Mouse (Mus musculus): Measurements from ENCODE around the gene Cep128.

Cep128 gene

GRCm38 (mm10) chr12:91176808-91177526 lies 207.2 kb downstream of the Cep128 start:
- no peak for DNase-seq (ENCODE audit: low spot score)

DNA sequence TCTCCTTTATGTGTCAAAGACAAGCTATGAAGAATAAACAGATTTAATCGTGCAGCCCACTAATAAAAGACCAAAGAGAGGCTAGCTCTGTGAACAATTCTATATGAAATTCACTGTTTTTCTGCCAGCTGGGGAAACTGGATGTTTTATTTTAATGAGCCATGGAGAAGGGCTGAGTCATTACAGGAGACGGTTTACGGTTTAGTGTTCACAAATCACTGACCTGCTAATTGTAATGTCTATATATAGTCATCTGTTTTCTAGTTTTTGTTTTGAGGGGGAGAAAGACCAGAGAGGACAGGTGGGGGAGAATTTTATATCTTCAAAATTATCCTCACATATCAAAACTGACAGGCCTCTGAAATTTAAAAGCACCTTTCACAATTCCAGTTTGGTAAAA lies 212.6 kb downstream of the Cep128 start:
- DNase-seq (ENCODE audit: low spot score) = no peak

DNA sequence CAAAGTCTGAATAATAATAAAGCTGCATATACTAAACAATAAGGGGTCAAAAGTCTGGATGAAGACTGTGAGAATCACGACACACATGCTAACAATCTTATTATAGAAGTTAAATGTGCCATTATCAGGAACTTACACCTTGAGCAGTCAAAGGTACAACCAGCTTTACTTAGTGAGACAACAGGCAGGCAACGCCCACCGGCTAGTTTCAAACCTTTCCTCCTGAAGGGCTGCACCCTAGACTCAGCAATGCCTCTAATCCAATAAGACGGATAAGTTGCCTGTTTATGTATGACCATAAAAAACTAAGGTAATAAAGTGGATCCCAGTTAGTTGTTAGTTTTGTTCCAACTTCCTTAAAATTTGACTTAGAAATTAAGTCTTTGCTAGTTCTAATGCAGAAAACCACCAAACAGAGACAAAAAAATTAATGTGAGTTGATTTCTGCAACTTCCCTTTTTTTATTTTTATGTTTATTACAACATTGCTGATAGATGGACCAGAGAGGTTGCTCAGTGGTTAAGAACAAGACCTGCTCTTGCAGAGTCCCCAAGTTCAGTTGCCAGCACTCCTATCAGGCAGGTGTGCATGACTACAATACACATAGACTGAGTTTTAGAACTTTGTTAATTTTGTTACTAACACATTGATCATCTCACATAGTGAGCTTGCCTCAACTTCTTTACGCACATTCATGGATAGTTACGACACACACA lies 223.0 kb downstream of the Cep128 start:
- no peak for DNase-seq (ENCODE audit: low spot score)

DNA sequence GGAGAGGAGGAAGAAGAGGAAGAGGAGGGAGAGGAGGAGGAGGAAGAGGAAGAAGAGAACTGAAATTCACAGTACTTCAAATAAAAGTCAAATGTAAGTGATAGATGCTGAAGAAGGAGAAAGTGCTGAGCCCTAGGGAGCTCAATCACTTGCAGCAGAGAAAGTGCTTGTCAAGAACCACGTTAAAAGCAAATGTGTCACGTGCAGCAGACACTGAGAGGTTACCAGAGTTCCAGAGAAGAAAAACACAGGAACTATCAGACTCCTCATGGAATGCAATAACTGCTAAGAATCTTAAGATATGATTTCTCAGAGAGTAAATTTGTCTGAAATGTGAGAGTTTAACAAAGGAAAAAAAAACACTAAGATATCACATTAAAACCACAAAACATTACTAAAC lies 225.7 kb downstream of the Cep128 start:
- no peak for DNase-seq (ENCODE audit: low spot score)

DNA sequence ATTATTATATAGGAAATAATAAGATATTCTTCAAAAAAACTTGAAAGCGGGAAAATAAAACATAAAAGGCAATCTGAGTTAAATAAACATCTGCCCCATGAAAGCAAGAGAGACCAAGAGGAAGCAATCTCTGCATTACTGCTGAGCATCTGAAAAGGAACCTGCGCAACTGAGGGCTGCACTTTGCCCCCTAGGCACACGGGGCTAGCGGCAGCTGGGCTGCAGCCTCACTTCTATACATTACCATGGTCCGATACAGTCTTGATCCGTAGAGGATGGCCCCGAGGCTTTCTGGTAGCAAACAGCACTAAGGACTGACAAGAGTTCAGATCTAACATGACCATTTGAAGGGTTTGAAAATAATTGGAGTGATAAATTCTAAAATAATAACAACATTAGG lies 230.2 kb downstream of the Cep128 start:
- DNase-seq (ENCODE audit: low spot score) = no peak

GRCm38 (mm10) chr12:91149152-91149551 lies 235.1 kb downstream of the Cep128 start:
- DNase-seq (ENCODE audit: low spot score) = no peak

GRCm38 (mm10) chr12:91134740-91135517 lies 249.3 kb downstream of the Cep128 start:
- DNase-seq (ENCODE audit: low spot score) = no peak

GRCm38 (mm10) chr12:91115054-91115453 lies 269.2 kb downstream of the Cep128 start:
- no peak for DNase-seq (ENCODE audit: low spot score)

DNA sequence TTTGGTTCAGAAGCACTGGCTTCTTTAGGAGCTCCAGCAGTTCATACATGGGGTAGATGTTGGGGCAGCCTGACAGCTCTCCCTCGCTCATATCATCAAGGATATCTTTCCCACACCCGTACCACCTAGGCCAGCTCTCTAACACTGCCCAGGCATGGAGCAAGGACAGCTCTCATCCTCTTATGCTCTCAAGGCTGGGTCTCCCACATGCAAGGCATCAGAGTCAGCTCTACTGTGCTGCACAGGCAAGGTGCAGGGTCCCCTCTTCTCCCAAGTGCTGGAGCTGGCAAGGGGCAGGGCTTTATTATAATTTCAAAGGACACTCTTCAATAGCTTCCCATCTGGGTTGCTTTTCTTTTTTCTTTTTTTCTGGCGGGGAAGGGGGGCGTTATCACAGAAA lies 280.9 kb downstream of the Cep128 start:
- DNase-seq (ENCODE audit: low spot score) = no peak

GRCm38 (mm10) chr12:91097869-91098268 lies 286.3 kb downstream of the Cep128 start:
- no peak for DNase-seq (ENCODE audit: low spot score)

GRCm38 (mm10) chr12:91096197-91096596 lies 288.0 kb downstream of the Cep128 start:
- DNase-seq (ENCODE audit: low spot score) = no peak

GRCm38 (mm10) chr12:91088271-91088670 lies 295.9 kb downstream of the Cep128 start:
- DNase-seq (ENCODE audit: low spot score) = no peak

DNA sequence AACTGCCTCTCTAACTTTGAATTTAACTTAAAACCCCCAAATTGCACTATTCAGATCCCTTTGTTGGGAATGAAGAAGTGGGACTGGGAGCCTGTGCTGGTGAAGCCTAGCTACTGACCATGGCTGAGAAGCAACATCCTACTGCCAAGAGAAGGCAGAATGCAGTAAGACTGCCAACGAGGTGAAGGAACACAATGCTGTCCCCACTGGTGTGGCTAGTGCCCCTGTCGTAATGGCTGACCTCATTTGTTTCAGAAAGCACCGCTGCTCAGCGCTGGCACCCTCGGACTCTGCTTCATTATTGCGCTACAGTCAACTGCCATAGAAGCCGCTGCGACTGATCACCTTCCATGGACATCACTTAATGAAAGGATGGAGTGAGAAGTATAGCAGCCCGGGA lies 298.2 kb downstream of the Cep128 start:
- DNase-seq (ENCODE audit: low spot score) = peak; percentile 13

DNA sequence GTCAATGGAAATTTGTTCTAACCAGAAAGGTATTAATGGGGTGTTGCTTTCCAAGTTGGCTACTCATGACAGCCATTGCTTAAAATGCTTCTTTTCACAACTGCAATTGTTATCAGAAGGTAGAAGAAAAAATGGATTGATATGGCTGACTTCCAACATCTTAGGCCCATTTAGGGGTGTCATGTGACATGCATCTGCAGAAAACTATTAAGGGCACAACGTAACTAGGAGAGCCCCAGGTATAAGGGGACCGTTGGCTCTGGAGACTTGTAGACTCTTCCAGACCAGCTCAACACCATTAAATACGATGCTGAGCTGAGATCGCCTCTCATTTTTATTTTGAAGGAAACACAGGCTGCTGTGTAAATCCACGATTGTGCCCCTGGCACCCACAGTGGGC lies 308.6 kb downstream of the Cep128 start:
- DNase-seq (ENCODE audit: low spot score) = no peak

GRCm38 (mm10) chr12:91070551-91071045 lies 313.6 kb downstream of the Cep128 start:
- DNase-seq (ENCODE audit: low spot score) = no peak

DNA sequence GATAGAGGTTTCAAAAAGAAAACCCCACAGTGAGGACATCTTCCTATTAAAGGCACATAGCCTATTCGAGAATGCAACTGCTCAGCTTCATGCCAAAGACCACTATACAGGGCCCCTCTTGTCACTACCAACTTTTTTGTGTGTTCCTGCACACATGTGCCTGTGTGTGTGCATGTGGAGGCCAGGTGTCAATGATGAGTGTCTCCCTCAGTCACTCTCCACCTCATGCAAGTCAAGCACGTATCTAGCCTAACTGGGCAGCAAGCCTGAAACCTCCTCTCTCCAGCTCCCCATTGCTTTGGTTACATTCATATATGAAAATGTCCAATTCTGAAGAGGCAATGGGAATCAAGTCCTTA lies 317.1 kb downstream of the Cep128 start:
- DNase-seq (ENCODE audit: low spot score) = no peak

- no peak for DNase-seq (ENCODE audit: low spot score)
These were observed 317.7 kb downstream of the Cep128 start for GRCm38 (mm10) chr12:91066286-91067082.

DNA sequence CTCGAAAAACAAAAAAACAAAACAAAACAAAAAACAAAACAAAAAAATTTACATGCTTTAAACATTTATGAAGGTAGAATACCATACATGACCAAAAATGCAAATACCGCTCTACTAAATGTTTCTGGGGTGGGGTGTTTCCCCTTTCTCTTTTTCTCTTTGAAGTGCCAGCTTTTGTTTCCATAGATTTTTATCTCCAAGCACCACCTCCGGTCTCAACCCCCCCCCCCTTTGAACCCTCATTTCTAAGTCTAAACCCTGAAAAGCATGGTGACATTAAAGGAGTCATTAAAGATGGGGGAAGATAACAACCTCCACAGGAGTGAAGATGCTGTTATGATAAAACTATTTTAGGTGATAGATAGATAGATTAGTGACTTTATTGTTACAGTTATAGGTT lies 318.8 kb downstream of the Cep128 start:
- DNase-seq (ENCODE audit: low spot score) = no peak

GRCm38 (mm10) chr12:91064368-91064999 lies 319.7 kb downstream of the Cep128 start:
- no peak for DNase-seq (ENCODE audit: low spot score)

DNA sequence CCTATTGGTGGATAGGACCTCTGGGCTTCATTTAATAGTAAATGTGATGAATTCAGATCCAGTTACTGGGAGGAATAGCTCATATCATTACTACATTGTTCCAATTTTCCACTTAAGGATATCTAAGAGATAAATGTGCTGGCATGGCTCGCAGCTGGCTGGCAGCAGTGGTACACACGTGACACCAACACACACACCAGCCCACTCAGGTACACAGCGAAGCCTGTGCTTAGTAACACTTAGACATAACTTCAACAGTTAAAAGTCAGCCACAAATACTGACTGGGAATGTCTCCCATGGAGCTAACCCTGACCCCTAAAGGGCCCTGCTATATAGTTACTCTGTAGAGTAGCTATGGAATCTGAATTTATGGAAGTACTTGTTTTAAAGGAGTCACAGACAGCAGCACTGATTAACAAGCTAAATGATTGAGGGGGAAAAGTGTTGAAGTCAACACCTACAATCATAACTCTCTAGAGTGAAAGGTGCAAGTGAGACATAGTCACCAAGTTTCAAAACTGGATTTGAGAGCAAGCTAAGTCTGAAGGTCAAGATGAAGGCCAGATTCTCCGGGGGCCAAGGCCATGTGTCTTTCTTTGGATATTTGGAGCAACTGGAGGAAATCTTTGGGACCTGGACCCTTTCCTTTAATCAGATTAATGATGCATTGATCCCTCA lies 320.7 kb downstream of the Cep128 start:
- DNase-seq (ENCODE audit: low spot score) = no peak

DNA sequence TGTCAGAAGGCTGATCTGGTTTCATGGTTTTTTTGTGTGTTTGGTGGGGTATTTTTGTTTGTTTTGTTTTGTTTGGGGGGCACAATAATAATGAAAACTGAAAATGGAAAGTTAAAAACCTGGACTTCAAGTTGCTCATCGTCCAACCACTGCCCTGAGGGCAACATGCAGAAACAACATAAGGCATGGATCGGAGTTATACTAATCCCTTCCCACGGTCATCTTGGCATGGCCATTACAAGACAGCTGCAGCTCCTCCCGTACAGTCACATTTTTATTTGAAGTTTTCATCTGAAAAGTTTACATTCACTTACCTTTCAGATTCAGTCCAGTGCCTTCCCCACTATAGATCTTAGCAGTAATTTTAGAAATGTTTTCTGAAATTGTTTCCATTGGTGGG lies 321.5 kb downstream of the Cep128 start:
- no peak for DNase-seq (ENCODE audit: low spot score)
